Mouse (Mus musculus): Measurements from ENCODE around the gene Gm20388. TPM values are rescaled to one million over a fixed set of nuclear protein-coding genes. Genes with fewer than 3 reads are reported as not detected.

Gm20388 gene
- total RNA-seq, 2 experiments from 2014 or later, result 4.4 to 7.8 TPM

GRCm38 (mm10) chr8:120225421-120226151 is 314.9 kb downstream of the Gm20388 start:
- peak; percentile 80 to 84 for DNase-seq (ENCODE audit: low spot score in 2 of 2)

DNA sequence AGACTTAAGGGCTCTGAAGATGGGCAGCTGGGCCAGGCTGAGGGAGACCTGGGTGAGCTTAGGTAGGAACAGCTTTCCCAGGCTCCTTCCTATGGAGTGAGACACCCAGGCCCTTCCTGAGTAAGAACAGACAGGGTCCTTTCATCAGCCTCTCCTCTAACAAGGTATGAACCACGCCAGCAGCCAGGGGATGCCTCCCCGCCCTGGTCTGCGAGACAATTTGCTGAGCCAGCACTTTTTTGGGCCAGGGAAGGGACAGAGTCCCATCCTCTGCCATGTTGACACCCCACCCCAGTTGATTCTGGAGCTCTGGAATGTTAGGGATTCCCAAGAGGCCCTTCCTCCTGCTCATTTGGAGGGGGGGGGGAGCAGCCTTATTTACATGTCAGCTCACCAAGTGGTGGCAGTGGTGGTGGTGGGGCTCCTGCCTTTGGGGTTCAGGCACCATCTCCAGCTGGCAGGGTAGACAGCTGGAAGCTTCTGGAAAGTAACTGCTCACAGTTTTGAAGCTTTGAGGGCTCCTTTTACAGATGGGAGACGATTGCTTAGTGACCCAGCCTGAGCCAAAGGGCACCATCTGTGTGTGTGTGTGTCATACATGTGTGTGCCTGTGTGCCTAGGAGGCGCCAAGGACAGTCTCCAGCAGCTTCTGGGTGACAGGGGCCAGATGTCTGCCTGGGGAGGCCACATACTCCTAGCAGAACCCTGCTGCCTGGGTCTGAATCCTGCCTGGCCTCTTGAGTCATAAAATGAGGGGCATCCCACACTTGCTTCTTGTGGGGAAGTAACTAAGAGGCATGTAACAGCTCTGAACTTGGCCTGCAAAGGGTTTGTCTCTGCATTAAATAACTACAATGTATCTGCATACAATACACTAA is 316.3 kb downstream of the Gm20388 start:
- no peak for DNase-seq (ENCODE audit: low spot score in 2 of 2)

GRCm38 (mm10) chr8:120227578-120227876 is 316.9 kb downstream of the Gm20388 start:
- no peak for DNase-seq (ENCODE audit: low spot score in 2 of 2)

GRCm38 (mm10) chr8:120227891-120228591 is 317.4 kb downstream of the Gm20388 start, which contains the start of gene Gse1:
TSS of gene Gse1 (plus strand) at chr8:120228456.
- DNase-seq (ENCODE audit: low spot score in 2 of 2), result peak; percentile 63 to 65

GRCm38 (mm10) chr8:120228781-120229573 is 318.3 kb downstream of the Gm20388 start:
- DNase-seq (ENCODE audit: low spot score in 2 of 2), result peak; percentile 55 to 74

DNA sequence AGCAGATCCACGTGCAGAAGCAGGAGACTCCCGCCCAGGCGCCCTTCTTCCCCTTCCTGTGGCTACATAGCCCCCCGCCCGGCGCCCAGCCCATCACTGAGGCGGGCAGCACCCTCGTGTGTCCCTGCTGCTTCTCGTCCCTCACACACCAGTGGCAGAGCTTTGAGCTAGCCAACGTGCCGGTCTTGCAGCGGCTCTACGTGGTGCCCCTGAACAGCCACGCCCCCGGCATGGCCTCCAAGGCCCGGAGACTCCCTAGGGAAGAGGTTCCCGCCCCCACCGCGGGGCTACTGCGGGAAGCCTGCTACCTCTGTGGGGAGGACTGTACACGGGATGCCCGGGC is 318.9 kb downstream of the Gm20388 start:
- DNase-seq (ENCODE audit: low spot score in 2 of 2), result no peak

DNA sequence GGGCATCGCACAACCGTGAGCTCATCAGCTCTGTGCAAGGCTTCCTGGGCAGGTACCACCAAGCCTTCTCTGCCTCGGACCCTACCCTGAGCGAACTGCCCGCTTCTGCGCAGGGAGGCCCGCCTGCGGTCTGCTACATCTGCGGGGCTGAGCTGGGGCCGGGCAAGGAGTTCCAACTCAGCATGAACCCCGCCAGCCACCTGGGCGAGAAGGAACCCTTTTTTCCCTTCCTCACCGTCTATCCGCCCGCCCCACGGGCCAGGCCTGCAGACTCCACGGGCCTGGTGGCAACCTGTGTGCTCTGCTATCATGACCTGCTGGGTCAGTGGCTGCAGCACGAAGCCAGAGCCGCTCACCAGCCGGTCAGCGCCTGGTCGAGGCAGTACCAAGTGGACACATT is 319.4 kb downstream of the Gm20388 start:
- DNase-seq (ENCODE audit: low spot score in 2 of 2), result no peak

GRCm38 (mm10) chr8:120230715-120231614 is 320.3 kb downstream of the Gm20388 start:
- DNase-seq (ENCODE audit: low spot score in 2 of 2), result no peak

GRCm38 (mm10) chr8:120231870-120232269 is 321.2 kb downstream of the Gm20388 start:
- DNase-seq (ENCODE audit: low spot score in 2 of 2), result no peak

GRCm38 (mm10) chr8:120232398-120232797 is 321.8 kb downstream of the Gm20388 start:
- no peak for DNase-seq (ENCODE audit: low spot score in 2 of 2)

GRCm38 (mm10) chr8:120232913-120233312 is 322.3 kb downstream of the Gm20388 start:
- DNase-seq (ENCODE audit: low spot score in 2 of 2), result peak in 1 of 2 experiments; percentile 9

GRCm38 (mm10) chr8:120234457-120234856 is 323.8 kb downstream of the Gm20388 start:
- peak in 1 of 2 experiments; percentile 55 for DNase-seq (ENCODE audit: low spot score in 2 of 2)

GRCm38 (mm10) chr8:120234866-120235265 is 324.2 kb downstream of the Gm20388 start:
- DNase-seq (ENCODE audit: low spot score in 2 of 2), result no peak

DNA sequence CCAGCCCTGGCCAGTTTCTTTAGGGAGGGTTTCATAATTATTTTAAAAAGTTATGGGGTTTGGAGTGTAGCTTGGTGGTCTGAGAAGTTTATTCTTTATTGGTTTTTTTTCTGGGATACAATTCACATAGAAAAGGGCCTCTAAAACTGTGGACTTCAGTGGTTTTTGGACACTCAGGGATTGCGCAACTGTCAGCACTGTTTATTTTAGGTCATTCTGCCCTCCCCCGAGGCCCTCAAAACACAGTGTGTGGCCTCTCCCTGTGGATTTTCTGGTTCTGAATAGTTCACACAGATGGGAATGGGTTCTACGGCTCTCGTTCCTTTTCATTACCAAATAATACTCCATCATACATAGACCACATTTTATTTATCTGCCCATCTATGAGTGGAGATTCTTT is 332.6 kb downstream of the Gm20388 start:
- no peak for DNase-seq (ENCODE audit: low spot score in 2 of 2)

- no peak for DNase-seq (ENCODE audit: low spot score in 2 of 2)
Observed at GRCm38 (mm10) chr8:120243916-120244451, 333.3 kb downstream of the Gm20388 start.

DNA sequence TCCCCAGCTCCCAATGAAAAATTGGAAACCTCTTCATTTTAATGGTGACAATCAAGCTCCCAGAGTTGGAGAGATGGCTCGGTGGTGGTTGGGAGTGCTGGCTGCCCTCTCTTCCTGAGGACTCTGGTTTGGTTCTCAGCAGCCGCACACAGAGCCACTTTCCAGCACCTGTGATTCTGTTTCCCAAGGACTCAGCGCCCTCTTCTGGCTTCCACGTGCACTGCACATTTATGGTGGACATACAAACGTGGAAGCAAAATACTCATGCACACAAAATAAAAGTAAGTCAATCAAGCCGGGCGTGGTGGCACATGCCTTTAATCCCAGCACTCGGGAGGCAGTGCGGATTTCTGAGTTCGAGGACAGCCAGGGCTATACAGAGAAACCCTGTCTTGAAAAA is 333.9 kb downstream of the Gm20388 start:
- no peak for DNase-seq (ENCODE audit: low spot score in 2 of 2)

DNA sequence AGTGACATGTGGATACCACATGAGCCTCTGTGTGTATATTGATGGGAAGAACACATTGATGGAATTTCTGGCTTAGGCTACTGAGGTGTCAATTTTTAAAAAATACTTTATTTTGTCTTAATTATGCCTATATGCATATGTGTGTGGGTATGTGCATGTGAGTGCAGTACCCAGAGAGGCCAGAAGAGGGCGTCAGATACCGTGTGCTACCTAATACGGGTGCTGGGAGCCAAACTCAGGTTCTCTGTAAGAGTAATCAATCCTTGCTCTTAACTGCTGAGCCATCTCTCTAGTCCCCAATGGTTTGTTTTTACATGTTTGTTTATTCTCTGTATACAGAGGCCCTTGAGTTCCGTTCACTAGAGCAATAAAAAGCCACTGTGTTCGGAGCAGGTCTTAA is 337.0 kb downstream of the Gm20388 start:
- no peak for DNase-seq (ENCODE audit: low spot score in 2 of 2)

- DNase-seq (ENCODE audit: low spot score in 2 of 2), result no peak
Observed at GRCm38 (mm10) chr8:120248031-120248430, 337.4 kb downstream of the Gm20388 start.

- DNase-seq (ENCODE audit: low spot score in 2 of 2), result no peak
Observed at GRCm38 (mm10) chr8:120248451-120248850, 337.8 kb downstream of the Gm20388 start.
